Mouse (Mus musculus): ENCODE measurements at regions not wholly inside any gene's neighbourhood (a gene's known extent, or its start where the extent isn't known, plus 50 kb on each side); places are given as distances from the start of the nearest gene placed in this dataset.
"Not testable (repeated sequence)": the region's sequence is repeated elsewhere in the genome, so short reads cannot be mapped to it uniquely, and the experiment has no call there.

- Histone ChIP-seq H3K27me3 (ENCODE audit: control insufficient read depth, insufficient read depth, low read length, poor library complexity, severe bottlenecking) (no peaks in the 10 kb centered on the region), H3K36me3 (ENCODE audit: control insufficient read depth, insufficient read depth, low read length, poor library complexity, severe bottlenecking) (no peaks in the 10 kb centered on the region)
- DNase-seq (ENCODE audit: low read depth, low spot score), result no peak
Measured at GRCm38 (mm10) chr7:58446261-58446660, 209.7 kb upstream of the Atp10a start.

GRCm38 (mm10) chr7:58448727-58449126, 207.2 kb upstream of the Atp10a start:
- no peaks in the 10 kb centered on the region for H3K27me3 ChIP-seq (ENCODE audit: control insufficient read depth, insufficient read depth, low read length, poor library complexity, severe bottlenecking)
- no peak for DNase-seq (ENCODE audit: low read depth, low spot score)
- H3K36me3 ChIP-seq (ENCODE audit: control insufficient read depth, insufficient read depth, low read length, poor library complexity, severe bottlenecking), result no peaks in the 10 kb centered on the region

GRCm38 (mm10) chr7:58451981-58452380, 204.0 kb upstream of the Atp10a start:
- no peaks in the 10 kb centered on the region for H3K27me3 ChIP-seq (ENCODE audit: control insufficient read depth, insufficient read depth, low read length, poor library complexity, severe bottlenecking)
- no peak for DNase-seq (ENCODE audit: low read depth, low spot score)
- no peaks in the 10 kb centered on the region for H3K36me3 ChIP-seq (ENCODE audit: control insufficient read depth, insufficient read depth, low read length, poor library complexity, severe bottlenecking)

GRCm38 (mm10) chr7:58458146-58458545, 197.8 kb upstream of the Atp10a start:
- DNase-seq (ENCODE audit: low read depth, low spot score); H3K27me3 ChIP-seq (ENCODE audit: control insufficient read depth, insufficient read depth, low read length, poor library complexity, severe bottlenecking); H3K36me3 ChIP-seq (ENCODE audit: control insufficient read depth, insufficient read depth, low read length, poor library complexity, severe bottlenecking): not testable (repeated sequence)

- DNase-seq (ENCODE audit: low read depth, low spot score), result no peak
- H3K36me3 ChIP-seq (ENCODE audit: control insufficient read depth, insufficient read depth, low read length, poor library complexity, severe bottlenecking), result no peaks in the 10 kb centered on the region
- no peaks in the 10 kb centered on the region for H3K27me3 ChIP-seq (ENCODE audit: control insufficient read depth, insufficient read depth, low read length, poor library complexity, severe bottlenecking)
Measured at GRCm38 (mm10) chr7:58460939-58461338, 195.0 kb upstream of the Atp10a start.

- DNase-seq (ENCODE audit: low read depth, low spot score), result no peak
Measured at GRCm38 (mm10) chr7:58473150-58473549, 182.8 kb upstream of the Atp10a start.

GRCm38 (mm10) chr7:58475139-58475538, 180.8 kb upstream of the Atp10a start:
- no peak for DNase-seq (ENCODE audit: low read depth, low spot score)
- no peaks in the 10 kb centered on the region for H3K36me3 ChIP-seq (ENCODE audit: control insufficient read depth, insufficient read depth, low read length, poor library complexity, severe bottlenecking)
- no peaks in the 10 kb centered on the region for H3K27me3 ChIP-seq (ENCODE audit: control insufficient read depth, insufficient read depth, low read length, poor library complexity, severe bottlenecking)

More at GRCm38 (mm10) chr7:58473150-58473549, 182.8 kb upstream of the Atp10a start:
- Histone ChIP-seq H3K27me3 (ENCODE audit: control insufficient read depth, insufficient read depth, low read length, poor library complexity, severe bottlenecking) (no peaks in the 10 kb centered on the region), H3K36me3 (ENCODE audit: control insufficient read depth, insufficient read depth, low read length, poor library complexity, severe bottlenecking) (no peaks in the 10 kb centered on the region)

- no peaks in the 10 kb centered on the region for H3K27me3 ChIP-seq (ENCODE audit: control insufficient read depth, insufficient read depth, low read length, poor library complexity, severe bottlenecking)
- no peak for DNase-seq (ENCODE audit: low read depth, low spot score)
Measured at GRCm38 (mm10) chr7:58488250-58488649, 167.7 kb upstream of the Atp10a start.

More at GRCm38 (mm10) chr7:58488250-58488649, 167.7 kb upstream of the Atp10a start:
- no peaks in the 10 kb centered on the region for H3K36me3 ChIP-seq (ENCODE audit: control insufficient read depth, insufficient read depth, low read length, poor library complexity, severe bottlenecking)
